Mouse (Mus musculus) forelimb bud, embryonic 11.5 days (tissue): ENCODE data around the gene Ifrd1.

Experiments
- DNase-seq: peaks from one replicate; pipeline ENCODE4 v3.0.0-alpha.2; 2012; ENCODE audit warnings: low read depth, low spot score

The Ifrd1 gene

DNA sequence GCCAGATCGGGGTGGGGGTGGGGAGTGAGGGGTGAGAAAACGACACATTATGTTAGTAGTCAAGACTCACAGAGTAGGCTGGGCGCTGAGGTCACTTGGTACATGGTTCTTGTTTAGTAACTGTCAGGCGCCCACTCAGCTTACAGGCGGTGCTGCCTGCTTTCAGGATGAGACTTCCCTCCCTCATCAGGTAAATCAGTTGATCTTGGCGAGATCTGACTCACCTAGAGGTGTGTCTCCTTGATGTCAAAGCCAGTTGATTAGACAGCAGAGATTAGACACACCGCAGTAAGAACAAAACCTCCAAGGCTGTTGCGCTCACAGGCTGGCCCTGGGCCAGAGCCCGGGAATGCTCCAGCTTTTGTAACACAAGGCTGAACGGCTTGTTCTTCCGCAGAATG is 4.5 kb downstream of the Ifrd1 start:
- DNase-seq: no peak

DNA sequence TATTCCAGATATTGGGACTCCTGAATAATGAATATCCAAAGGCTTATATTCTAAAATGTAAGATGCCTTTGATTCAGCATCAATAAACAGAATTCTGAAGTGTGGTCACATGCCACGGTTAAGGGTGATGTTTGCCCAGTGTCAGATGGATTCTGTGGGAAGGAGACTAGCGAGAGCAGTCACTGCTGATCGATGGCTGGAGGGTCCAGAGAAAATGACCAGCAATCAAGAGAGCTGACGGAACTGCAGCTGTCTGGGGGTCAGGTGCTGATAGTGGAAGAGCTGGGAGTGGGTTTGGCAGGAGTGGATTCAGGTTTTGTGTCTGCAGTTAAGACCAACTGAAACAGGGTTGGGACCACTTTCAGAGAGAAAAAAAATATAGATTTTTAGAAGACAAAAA is 5.1 kb downstream of the Ifrd1 start:
- DNase-seq: no peak

DNA sequence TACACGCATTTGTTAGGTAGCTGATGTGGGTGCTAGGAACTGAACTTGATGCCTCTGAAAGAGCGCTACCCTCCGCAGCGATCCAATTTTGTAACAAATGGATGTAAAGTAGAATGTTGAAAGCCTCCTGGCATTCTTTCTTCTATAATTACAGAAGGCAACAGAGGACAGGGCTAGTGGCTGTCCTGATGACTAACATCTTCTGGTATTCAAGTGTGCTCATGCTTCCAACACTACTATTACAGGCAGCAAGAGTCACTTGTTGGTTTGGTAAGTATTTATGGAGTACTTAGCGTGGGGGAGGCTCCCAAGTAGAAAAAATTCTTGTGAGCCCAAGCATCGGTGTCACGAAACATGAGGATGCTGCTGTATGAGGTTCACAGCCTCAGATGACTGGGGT is 9.1 kb downstream of the Ifrd1 start:
- DNase-seq: no peak

DNA sequence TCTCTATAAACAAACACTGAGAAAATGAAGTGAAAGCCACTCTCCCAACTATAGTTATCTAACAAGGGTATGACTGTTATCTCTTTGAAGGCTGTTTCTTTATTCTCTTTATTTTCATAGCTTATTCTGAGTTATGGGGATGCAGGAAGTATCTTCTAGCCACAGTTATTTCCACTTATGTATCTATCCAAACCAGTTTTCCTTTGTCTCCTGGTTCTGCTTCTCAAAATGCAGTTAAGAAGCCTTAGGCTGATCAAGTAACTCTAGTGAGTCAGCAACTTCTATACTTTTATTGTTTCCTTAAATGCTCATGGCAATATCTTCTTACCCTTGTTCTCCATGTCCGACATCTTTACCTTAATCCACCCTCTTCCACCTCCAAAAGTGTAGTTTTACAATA is 16.1 kb downstream of the Ifrd1 start:
- no peak for DNase-seq

DNA sequence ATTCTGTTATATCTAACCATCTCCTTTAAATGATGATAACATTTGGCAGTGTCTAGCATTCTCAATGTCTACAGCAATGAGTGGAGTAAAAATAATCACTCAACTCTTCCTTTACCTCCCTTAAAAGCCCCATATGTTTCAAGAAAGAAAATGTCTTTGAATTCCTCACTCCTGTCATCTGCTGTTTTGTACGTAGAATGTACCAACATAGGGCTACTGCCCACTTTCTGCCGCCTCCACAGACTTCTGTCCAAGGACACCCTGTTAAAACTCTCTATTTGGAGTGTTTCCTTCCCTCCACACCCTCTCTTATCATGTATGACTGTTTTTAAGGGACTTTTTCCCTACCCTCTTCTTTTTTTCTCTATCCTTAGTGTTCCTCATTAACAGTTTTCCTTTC is 16.7 kb downstream of the Ifrd1 start:
- no peak for DNase-seq

DNA sequence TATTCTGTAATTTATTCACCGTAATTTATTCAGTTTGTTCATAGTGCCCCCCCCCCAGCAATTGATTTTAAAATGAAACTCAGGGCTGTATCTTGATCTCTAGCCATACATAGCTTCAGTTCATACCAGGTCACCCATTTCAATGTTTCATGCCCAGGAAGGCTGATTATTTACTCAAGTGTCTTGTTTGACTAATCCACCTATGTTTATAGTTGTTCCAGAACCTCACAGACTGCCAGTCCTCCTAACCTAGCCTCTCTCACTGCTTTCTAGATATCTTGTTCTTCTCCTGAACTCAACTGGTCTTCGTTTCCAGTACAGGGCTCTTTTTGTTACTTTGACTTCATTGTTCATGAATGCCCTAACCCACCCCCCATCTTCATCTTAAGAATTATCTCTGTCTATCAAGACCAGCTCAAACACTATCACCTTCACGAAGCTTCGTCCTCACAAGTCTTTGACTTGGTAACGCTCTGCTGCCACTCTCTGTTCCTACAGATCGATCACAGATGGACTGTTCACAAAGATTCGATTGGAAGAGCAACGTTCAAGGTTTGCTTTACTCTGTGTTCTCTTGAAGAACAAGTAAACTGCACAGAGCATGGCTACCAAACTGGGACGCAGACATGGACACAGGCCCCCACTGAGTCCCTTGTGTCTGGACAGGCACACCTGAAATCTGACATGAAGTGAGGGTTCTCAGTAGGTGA is 24.0 kb downstream of the Ifrd1 start:
- DNase-seq: no peak

DNA sequence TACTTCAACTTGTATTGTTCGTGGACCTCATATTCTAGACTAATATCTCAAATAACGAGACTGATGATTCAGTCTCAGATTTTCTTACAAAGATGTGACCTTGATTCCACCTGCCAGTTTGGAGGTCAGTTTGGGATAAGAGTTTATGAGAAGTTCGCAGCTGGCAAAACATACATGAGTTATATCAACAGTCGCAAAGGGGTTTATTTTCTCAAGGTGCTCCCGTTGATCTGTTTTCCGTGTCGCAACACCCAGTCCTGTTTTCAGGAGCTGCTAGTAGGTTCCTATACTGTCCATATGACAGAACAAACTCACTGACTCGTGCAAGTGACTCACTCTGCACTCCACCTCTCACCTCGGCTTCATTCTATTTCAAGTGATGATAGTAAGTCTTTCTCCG is 24.6 kb downstream of the Ifrd1 start:
- DNase-seq: no peak

DNA sequence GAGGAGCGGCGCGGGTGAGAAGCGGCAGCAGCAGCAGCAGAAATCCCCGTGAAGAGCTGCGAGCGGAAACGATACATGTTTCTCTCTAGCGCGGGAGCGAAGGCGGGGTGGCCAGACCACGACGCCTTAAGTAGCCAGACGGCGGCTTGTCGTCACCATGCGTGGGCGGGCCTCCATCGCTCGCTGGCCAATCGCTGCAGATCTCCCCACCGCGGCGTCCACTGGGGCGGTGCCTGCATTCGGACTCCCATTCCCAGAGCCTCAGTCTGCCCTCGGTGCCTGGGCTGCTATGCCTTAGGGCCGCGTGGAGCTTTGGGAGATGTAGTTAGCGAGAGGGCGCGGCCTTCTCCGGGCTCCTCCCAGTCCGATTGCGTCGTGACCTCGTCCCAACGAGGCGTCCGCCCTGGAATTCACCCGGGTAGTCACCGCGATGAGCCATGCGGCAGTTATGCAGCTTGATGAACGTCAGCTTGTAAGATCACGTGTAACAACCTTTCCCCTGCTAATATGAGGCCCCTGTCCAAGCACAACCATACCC is 25.2 kb downstream of the Ifrd1 start:
- peak; percentile 98 for DNase-seq

DNA sequence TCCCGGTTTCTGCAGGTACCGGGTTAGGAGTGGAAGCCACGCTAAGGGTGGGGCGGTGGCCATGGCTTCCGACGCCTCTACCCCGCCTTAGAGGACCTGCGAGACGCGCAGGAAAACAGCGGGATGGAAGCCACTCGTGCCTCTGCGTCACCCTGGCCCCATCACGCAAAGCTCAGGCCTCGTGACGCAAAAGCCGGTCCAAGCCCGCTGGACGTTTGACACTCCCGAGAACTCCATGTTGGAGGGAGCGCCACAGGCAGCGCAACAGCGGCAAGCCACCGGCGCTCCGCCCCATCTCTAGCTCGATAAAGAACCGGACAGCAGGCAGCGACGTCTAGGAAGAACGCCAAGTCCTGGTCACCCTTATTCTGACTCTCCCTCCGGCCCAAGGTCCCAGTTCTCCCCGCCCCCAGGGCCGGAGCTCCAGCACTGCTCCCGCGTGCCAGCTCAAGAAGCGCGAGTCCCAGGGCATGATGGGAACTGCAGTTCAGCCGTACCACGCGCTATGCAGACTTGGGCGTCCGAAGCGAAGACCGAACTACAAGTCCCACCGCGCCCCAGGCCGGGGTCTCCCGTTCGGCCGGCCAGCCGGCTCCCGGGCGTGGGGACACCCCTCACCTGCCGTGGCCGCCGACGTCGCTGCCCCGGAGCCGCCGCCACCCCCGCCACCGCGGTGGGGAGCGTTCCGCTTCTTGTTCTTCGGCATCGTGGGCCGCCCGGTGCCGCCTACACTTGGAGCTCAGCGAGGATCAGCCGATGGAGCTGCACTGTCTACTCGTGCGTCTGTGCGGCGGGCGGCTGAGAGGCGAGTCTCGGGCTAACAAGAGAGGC is 25.8 kb downstream of the Ifrd1 start:
- peak; percentile 95 for DNase-seq

DNA sequence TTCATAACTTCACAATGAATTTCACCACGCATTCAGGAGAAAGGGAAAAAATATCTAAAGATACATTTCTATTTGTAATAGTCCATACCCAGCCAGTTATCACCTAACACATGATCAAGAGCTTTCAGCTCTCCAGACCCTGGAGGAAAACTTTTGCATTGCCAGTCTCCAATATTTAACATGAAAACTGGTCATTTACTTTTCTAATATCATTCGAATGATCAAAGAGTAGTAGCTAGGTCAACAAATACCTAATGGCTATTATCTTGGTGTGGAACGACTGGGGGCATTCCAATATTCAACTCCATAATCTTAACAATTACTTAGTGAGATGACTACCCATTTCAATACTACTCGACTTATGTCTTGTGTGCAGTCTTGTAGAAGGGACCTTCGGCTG is 26.7 kb downstream of the Ifrd1 start:
- no peak for DNase-seq

DNA sequence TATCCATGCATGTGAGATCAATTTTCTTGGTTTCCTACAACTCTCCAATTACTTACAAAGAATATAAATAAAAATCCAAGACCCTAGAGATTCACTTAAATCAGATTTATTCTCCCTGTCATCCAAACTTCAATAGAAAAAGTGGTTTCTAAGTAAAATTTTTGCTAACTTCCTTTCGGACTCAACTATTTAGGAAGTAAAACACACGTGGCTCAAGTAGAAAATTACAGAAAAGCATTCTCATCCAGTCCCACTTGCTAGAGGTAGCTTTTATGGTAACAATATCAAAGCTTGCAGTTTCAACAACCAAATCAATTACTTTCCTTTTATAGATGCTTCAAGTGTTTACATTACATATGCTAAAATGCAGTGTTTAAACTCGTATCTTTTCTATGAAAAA is 27.4 kb downstream of the Ifrd1 start:
- DNase-seq: no peak

DNA sequence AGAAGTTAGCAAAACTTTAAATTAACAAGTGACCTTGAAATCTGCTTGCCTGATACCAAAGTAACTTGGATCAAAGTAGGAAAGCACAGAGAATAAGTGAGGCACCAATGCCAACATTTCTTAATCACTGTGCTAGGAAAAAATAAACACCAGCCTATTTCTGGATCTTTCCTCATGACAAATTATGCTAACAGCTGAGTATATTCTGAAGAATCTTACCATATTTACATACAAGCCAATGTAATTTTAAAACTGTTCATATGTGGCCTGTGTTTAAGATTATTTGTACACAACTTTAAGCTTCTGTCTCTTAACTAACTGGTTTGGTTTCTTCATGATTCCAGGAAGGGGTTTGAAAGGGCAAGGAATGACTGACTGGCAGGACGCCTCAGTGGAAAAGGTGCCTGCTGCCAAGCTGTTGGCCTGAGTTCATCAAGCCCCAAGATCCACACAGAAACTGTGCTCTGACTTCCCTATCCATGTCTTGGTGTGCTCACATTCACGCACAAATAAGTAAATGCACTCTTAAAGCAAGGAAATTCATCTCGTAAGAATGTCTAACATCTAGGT is 28.2 kb downstream of the Ifrd1 start:
- no peak for DNase-seq

DNA sequence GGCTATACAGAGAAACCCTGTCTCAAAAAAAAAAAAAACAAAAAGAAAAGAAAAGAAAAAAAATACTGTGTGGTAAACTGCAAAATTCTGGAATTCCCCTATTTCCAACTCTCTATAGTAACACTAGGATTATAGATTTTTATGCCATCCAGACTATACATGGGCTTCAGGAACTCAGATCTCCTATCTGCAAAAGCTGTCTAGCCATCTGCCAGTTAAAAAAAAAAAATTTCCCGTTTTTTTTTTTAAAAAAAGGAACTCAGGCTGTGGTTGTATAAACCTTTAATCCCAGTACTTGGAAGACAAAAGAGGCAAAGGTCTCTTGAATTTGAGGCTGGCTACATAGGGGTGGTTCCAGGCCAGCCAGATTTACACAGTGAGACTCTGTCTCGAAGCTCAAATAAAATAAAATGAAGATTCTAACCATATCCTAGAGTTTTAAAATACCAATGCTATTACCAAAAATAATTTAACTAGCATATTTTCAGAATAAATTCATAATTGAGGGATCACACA is 29.8 kb downstream of the Ifrd1 start:
- no peak for DNase-seq

DNA sequence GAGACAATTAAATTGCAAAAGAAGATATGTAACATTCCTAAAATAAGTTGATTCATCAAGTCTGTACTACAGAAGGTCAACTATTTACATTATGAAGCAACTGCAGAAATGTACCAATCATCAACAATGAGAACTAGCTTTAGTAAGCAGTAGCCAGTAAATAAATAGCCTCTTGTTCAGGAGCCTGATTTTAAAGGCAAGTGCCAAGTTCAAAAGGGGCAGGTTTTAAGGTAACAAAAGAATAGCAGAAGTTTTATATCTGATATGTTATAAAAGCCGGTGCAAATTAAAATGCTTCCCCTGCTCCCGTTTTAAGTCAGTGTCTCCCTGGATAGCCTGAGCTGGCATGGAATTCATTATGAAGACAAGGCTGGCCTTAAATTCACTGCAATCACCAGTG is 30.5 kb downstream of the Ifrd1 start:
- no peak for DNase-seq

DNA sequence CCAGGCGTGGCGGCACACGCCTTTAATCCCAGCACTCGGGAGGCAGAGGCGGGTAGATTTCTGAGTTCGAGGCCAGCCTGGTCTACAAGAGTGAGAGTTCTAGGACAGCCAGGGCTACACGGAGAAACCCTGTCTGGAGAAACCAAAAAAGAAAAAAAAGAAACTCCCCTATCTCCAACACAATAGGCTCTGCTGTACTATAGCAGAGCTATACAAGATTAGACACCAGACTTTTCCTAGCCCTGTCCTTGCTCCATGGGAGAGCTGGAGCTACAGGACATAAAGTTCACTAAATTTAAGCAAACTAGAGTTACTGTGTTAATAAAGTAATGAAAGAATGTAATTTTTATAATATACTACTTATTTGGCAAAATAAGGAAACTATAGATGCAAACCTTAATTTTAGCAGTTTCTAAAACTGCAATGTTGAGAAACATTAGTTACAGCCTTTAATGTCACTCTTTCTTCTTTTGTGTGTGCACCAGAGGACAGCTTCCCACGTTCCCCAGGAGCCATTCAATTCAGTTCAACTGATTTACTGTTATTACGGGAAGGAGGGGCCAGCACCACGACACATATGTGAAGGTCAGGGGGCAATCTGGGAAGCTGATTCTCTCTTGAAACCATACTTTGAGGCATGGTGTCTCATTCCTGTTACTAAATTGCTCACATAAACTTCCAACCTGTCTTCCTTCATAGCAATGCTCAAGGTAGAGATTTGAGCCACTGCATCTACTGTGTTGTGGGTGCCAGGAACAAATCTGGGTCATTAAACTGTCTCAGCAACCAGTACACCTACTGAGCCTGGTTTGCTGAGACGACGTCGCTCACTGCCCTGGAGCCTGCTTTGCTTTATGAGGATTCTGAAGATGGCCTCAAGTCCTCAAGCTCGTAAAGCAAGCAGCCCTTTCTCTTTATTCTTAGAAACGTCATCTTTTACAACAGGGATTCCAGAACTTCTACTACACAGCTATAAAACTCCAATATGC is 33.1 kb downstream of the Ifrd1 start:
- DNase-seq: no peak

DNA sequence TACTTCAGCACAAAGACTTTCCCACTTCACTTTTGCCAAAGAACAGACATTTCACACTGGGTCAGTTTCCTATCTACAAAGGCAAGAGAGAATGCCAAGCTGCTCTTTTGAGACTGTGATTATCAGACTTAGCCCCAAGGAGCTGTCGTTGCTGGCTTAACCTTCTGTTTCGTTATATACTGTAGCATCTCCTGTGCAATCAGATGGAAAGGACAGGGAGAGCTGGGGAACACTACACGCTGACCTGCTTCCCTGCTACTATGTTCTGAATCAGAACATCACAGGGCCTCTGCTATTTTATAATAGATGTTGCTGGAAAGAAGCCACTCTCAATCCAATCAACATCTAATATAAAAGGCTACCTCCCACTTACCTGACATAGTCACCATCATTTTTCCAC is 39.3 kb downstream of the Ifrd1 start:
- DNase-seq: no peak

DNA sequence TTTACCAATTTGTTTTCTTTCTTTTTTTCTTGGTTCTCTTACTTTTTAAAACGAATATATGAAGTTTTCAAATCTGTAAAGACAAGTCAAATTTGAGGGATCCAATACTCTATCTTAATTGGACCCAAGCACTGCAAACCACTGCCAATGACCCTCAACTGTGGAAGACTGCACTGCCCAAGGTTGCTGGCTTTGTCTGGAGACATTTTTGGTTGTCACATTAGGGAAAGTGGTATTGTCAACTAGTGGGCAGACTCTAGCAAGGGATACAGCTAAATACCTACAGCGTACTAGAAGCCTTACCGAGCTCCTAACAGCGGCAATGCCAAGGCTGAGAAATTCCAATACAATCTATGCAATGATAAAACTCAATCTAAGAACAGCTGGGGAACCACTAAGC is 40.4 kb downstream of the Ifrd1 start:
- no peak for DNase-seq

DNA sequence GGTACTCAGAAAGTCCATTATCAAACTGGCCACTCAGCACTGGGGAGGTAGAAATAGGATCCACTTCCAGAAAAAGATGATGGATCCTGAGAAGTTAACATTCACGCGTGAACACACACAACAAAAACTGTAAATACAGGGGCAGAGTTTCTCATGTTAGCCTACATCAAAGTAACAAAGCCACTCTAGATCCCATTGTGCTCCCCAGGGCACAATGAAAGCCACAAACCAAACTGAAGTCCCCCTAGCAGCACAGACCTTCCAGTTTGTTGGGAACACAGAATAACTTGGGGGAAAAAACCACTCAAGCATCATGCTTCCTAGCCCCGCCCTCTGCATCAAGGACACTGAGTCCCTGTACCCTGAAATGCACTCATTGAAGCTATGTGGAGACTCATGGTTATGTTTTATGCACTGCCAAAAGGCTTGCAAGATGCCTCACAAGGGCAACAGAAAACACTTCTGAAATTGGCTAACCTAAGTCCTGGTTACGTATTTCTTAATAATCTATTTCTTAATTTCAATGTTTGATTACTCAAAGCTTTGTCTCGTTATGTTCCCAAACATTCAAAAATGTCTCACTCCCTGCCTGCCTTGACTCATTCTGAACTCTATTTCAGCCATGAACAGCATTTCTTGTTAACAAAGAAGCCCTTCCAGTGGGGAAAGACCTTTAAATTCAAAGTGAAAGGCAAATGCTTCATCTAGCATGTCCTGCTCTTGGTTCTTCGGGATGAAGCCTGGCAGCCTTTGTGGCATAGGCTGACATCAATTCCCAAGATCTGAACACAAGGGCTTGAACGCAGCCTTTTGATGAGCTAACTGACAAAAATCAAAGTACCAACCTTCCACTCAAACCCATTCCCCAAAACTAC is 45.9 kb downstream of the Ifrd1 start:
- DNase-seq: no peak

DNA sequence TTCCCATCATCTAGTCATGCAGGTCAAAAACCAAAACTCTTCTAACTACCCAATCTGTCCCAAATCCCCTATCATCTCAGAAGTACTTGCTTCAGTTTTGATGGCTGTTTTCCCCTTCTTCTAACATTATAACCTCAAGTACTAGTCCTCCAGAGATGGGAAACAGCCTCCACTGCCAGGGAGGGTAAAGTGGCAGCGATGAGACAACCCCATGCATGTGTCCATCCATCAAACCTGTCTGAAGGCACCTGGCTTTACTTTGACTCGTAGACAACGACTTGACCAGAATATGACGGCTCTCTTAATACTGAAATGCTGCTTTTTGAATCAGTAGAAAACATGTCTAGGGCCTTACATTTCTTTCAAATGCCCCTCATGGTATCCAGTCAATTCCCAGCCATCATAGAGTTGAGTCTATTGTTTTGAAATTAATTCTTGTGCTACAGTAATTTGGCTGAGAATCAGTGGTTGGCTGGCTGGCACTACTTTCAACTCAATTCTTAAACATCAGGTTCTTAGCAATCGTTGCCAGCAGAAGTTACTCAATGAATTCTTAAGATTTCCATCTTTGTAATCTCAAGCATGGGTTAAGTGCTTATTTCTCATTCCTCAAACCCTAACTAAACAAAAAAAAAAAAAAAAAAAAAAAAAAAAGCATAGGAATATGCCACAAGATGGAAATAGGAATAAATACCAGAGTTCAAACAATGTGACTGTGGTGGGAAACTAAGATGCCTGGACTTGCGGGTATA is 47.6 kb downstream of the Ifrd1 start:
- DNase-seq: no peak
